Mouse (Mus musculus) embryo, embryonic 11.5 days (tissue): Measurements from ENCODE around the gene Ube2s.
"Not testable (repeated sequence)": the region's sequence is repeated elsewhere in the genome, so short reads cannot be mapped to it uniquely, and the experiment has no call there.

Experiments
- DNase-seq: peaks from one replicate; pipeline ENCODE4 v3.0.0-alpha.2; 2012; ENCODE audit warnings: low read depth, low spot score

The Ube2s gene

GRCm38 (mm10) chr7:4812303-4813104, at the start of gene Ube2s:
Gene Ube2s, minus strand, starts transcription at chr7:4812590.
- peak; percentile 97 for DNase-seq

- DNase-seq = not testable (repeated sequence)
These were observed 48.5 kb upstream of the Ube2s start for GRCm38 (mm10) chr7:4860926-4861325.

- no peak for DNase-seq
These were observed 47.1 kb upstream of the Ube2s start for GRCm38 (mm10) chr7:4859418-4859978.

- DNase-seq = no peak
These were observed 44.9 kb upstream of the Ube2s start for GRCm38 (mm10) chr7:4857321-4857720.

GRCm38 (mm10) chr7:4856508-4856907, 44.1 kb upstream of the Ube2s start:
- DNase-seq = no peak

GRCm38 (mm10) chr7:4853613-4854012, 41.2 kb upstream of the Ube2s start:
- DNase-seq = no peak

- DNase-seq = no peak
These were observed 38.9 kb upstream of the Ube2s start for GRCm38 (mm10) chr7:4851315-4851688.

GRCm38 (mm10) chr7:4850621-4851314, 38.4 kb upstream of the Ube2s start:
- no peak for DNase-seq

- no peak for DNase-seq
These were observed 37.0 kb upstream of the Ube2s start for GRCm38 (mm10) chr7:4849372-4849771.

GRCm38 (mm10) chr7:4844917-4845309, 32.5 kb upstream of the Ube2s start:
- DNase-seq = peak; percentile 67

GRCm38 (mm10) chr7:4844245-4844916, 32.0 kb upstream of the Ube2s start, which contains the start of gene Shisa7:
Gene Shisa7, minus strand, starts transcription at chr7:4844696.
- no peak for DNase-seq

- DNase-seq = no peak
These were observed 31.3 kb upstream of the Ube2s start for GRCm38 (mm10) chr7:4843604-4844244.

GRCm38 (mm10) chr7:4842634-4843131, 30.3 kb upstream of the Ube2s start:
- no peak for DNase-seq

- no peak for DNase-seq
These were observed 29.7 kb upstream of the Ube2s start for GRCm38 (mm10) chr7:4842077-4842476.

GRCm38 (mm10) chr7:4837639-4838038, 25.2 kb upstream of the Ube2s start:
- DNase-seq = no peak

GRCm38 (mm10) chr7:4836351-4836792, 24.0 kb upstream of the Ube2s start:
- no peak for DNase-seq

- no peak for DNase-seq
These were observed 23.4 kb upstream of the Ube2s start for GRCm38 (mm10) chr7:4835631-4836327.

- no peak for DNase-seq
These were observed 18.1 kb upstream of the Ube2s start for GRCm38 (mm10) chr7:4830476-4830875.

- no peak for DNase-seq
These were observed 13.0 kb upstream of the Ube2s start for GRCm38 (mm10) chr7:4825365-4825764.

- no peak for DNase-seq
These were observed 9.9 kb upstream of the Ube2s start for GRCm38 (mm10) chr7:4822162-4822907.
